Mouse (Mus musculus) ovary, adult 18-20 months (tissue): Measurements from ENCODE around the gene Katnb1.

Experiments
- DNase-seq: peaks from one replicate; pipeline ENCODE4 v3.0.0; 2022; ENCODE audit warnings: low spot score, mixed read lengths

Katnb1 gene

DNA sequence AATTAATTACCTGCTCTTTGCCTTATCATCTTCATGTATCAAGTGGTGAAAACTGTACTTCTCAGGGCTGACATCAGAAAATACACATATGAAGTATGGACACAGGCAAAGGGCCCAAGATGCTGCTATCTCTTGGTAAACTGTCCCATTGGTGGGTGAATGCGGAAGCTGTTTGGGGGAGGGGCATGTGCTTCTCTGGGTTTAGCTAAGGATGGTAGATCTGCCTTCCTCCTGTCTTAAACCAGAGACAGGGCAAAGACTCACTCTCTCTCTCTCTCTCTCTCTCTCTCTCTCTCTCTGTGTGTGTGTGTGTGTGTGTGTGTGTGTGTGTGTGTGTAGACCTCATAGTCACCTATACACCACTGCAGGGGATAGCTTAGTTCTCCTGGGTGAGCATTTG, 60.0 kb downstream of the Katnb1 start:
- DNase-seq = no peak

DNA sequence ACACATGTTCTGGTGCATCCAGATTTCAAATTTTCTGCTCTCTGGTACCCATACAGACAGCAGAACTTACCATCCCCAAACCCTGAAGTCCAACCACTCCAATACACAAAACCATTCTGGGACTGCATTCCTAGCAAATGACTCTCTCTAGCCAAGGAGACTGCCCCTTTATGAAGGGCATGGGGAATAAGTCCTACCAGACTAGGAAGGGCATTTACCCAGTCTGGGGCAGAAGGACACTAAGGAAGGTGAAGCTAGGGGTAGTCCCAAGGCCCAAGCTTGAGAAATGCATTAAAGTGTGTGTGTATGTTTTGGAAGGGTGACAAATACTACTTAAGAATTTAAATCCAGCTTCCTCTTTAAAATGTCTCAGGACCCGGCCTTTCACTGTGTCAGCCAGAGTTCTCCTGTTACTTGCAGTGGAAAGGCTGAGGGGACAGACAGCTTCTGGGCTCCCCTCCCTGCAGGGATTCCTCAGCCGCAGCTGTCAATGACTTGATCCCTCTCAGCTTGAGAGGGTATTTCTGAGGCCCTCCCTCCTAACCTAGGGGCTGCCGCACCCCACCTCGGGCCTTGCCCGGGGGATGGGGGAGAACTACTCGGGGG, 60.6 kb downstream of the Katnb1 start:
- no peak for DNase-seq

DNA sequence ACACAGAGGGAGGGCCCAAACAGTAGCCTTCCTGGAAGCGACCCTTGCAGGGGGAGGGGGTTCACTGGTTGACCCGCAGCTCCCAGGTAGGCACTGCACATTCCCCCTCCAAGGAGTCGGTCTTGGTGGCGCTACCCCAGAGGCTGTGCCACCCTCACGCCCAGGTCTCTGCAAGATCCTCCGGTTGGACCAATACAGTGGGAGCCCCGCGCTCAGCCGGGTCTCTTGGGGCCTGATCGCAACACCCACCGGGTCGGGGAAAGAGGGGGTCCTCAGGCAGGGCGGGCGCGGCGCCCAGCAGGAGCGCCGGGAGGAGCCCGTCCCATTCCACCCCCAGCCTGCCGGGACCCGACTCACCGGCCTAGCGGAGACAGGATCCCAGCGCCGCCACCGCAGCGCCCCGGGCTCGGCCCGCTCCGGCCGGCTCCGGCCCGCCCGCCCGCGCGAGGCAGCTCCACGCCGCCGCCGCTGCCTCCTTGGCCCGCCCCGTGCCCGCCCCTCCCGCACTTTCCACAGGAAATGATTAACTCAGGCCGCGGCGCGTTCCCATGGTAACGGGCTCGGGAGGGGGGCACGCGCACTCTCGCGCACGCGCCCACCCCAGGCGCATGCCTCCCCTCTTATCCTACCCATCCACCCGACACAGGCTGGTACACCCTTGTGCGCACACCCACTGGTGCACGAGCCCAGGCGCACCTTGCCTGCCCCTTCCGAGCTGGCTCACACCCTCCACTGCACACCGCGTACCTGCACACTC, 61.3 kb downstream of the Katnb1 start:
- peak; percentile 73 for DNase-seq

DNA sequence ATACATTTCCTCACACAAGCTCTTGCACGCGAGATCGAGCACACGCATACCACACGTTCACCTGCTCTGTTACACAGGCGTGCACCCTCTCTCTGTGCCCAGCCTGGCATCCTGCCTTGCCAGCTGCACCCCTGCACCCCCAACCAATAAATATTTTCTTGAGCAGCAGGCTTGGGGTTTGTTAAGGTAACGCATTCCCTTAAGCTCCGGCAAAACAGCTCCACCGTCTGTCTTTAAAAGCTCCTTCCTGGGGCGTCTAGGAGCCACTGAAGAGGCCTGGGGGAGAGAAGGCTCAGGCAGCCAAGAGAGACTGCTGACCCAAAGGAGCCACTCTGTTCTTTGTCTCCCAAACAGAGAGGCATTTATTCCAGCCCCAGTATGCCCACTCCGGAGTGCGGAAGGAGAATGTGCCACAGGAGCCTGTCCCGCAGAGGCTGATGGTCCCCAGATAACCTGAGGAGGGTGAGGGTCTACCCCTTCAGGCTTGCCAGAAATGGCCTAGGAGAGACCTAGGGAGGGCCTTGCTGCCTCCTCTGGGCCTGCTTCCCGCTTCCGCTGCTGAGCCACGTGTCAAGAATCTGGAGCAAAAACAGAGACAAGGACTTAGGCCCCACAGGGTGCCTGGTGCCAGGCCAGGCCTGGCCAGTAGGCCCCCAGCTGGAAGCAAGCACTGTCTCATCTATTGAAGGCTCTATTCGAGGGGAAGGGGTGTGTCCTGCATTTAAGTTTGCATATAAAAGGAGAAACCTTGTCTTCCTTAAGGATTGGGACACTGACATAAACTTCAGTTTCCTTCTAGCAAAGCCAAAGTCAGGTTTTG, 62.2 kb downstream of the Katnb1 start:
- no peak for DNase-seq

DNA sequence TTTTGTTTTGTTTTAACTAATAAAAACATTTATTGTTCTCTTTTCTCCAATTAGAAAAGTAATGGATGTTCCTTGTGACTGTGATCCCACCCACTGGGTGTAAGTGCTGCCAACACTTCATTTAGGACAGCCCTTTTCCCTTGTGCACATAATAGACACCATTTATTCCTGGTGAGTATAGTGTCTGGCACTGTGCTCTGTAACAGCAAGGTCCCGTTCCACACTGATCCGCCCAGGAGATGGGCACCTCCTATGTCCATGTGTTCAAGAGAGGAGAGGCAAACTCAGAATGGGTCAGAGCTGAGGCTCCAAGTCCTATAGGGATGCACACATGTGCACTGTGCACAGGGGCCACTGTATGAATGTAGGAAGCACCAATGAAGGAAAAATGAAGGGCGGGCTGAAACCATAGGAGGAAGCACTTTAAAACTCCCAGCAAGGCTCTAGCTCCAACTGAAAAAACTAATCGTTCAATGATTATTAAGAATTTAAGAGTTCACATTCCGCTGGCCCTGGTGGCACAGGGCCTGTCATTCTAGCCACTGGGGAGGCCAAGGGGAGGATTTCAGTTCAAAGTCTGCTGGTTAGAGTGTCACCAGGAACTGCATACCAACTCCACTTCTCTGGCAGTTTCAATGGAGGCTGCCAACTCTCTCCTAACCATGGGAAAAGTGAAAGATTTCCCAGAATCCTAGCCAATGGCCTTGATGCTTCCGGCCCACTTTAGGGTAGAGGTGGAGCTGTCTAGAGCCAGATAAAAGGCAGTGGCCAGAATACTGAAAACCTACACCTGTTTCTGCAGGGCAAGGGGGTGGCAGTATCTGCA, 63.0 kb downstream of the Katnb1 start:
- no peak for DNase-seq

DNA sequence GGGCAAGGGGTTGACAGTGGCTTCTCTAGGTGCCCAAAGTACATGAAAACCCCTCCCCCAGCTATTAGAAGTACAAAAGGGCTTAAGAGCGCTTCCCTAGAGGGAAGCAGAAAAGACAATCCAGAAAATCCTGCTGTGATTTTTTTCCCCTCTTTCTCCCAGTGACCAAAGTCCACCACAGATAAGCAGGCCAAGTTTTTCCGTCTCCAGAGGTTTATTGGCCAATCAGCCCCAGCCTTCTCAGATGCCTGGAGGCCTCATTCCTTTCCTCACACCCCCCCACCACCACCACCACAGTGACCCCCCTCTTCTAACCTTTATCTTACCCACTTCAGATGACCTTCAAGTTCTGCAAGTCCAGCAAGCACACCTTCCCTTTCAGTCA, 63.6 kb downstream of the Katnb1 start:
- no peak for DNase-seq

DNA sequence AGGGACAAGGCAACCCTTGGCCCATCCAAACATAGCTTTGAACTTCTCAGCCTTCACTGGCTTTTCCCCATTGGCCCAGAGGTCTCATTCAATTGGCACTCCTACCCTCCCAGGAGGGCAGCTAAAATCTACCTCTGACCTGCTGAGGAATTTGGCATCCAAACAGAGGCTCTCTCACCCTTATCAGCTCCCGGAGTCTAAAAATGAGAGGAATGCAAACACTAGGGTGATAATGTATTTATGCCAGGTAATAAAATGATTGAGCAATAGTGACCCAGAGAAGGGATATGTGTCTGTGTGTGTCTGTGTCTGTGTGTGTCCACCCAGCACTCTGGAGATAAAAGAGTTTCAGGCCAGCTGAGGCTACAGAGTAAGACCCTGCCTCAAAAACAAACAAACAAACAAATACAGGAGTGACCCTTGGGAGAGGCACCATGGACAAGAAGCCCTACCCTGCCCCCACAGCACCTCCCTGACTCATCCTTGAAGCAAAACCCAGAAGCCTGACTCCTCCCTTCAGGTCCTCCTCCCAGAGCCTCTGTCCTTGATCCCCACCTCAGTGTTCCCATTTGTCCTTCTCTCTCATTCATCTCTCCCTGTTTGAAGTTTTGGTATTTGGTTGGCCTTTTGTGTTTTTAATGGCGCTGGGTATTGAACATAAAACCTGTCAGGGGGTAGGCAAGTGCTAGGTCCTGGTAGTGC, 65.2 kb downstream of the Katnb1 start:
- no peak for DNase-seq

DNA sequence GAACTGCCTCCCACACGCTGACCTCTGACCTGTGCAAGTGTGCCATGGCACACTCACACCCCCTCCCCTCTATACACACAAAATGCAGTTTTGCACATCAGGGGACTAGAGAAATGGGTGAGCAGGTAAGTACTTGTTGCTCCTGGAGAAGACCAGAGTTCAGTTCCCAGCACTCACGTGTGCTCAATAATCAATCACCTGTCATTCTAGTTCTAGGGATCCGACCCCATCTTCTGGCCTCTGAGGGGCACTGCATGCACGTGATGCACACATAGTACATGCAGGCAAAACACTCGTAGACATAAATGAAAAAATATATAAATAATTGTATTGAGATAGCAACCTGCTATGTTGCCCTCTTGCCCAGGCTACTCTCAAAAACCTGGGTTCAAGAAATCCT, 65.9 kb downstream of the Katnb1 start:
- DNase-seq = no peak

DNA sequence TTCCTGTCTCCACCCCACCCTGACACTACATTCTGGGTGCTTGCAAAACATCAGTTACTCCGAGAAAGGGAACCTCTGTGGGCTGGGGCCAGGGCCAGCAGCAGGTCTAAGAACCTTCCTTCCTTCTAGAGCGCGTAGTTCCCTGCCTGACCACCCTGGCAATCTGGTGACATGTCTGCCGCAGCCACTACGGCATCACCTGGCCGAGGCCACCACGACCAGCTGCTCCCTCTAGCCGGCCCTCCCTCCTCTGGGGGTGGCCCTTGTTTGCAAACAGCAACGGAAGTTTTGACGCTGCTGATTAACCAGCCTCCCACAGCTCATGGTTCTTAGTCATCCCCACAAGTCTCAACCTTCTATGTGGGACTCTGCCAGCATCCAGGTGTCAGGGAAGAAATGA, 68.4 kb downstream of the Katnb1 start:
- DNase-seq = no peak

DNA sequence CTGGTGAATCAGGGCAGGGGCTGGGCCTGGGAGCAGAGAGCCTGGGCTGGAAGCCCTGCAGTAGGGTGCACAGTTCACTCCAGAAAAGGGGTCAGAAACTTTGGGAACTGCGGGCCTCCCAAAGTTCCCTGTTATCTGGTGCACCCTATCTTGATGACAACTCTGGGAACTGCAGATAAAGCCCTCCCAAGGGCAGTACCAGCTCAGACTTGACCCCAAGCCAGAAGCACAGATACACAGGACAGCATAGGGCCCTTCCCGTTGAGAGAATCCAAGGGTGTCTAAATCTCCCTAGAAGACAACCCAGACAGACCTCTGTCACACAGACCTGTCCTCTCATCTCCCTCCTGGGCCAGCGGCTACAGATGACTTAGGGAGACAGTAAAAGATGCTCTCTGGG, 69.6 kb downstream of the Katnb1 start:
- DNase-seq = peak; percentile 55
